Mouse (Mus musculus) limb, embryonic 14.5 days (tissue): Measurements from ENCODE around the gene Dcbld2. TPM values are rescaled to one million over a fixed set of nuclear protein-coding genes. Genes with fewer than 3 reads are reported as not detected.

Experiments used
- ATAC-seq: fragments of 200-750 bp; cut with Nextera tagmentation; 2 replicates; pipeline ENCODE4 v1.8.0; 2017; ENCODE audit warnings: low read depth, moderate number of reproducible peaks, moderate TSS enrichment; ENCODE audit not compliant: low FRiP score
- DNase-seq: peaks from one replicate; pipeline ENCODE4 v3.0.0-alpha.2; 2015; ENCODE audit warnings: low spot score
- H3K27ac ChIP-seq: fragments of 300-500 bp; sonication (generic); replicated peaks from 2 replicates; pipeline ENCODE4 v1.5.1; 2014; ENCODE audit warnings: low read depth, mild to moderate bottlenecking, low read length, moderate library complexity, mixed read lengths
- H3K27me3 ChIP-seq: fragments of 300-500 bp; sonication (generic); 2 replicates; pipeline ENCODE4 v1.6.1; 2014; ENCODE audit warnings: low read length, mixed read lengths; ENCODE audit not compliant: control insufficient read depth, insufficient read depth
- H3K36me3 ChIP-seq: fragments of 300-500 bp; sonication (generic); 2 replicates; pipeline ENCODE4 v1.6.1; 2014; ENCODE audit warnings: mild to moderate bottlenecking, low read length, moderate library complexity, mixed read lengths; ENCODE audit not compliant: control insufficient read depth, insufficient read depth
- H3K4me1 ChIP-seq: fragments of 300-500 bp; sonication (generic); 2 replicates; pipeline ENCODE4 v1.6.1; 2014; ENCODE audit warnings: antibody characterized with exemption, low read length, mixed read lengths; ENCODE audit not compliant: control insufficient read depth, insufficient read depth
- H3K4me2 ChIP-seq: fragments of 300-500 bp; sonication (generic); replicated peaks from 2 replicates; pipeline ENCODE4 v1.6.1; 2014; ENCODE audit warnings: low read depth, mild to moderate bottlenecking, low read length, moderate library complexity; ENCODE audit not compliant: severe bottlenecking
- H3K4me3 ChIP-seq: fragments of 300-500 bp; sonication (generic); replicated peaks from 2 replicates; pipeline ENCODE4 v1.5.1; 2014; ENCODE audit warnings: low read length
- H3K9ac ChIP-seq: fragments of 300-500 bp; sonication (generic); 2 replicates; pipeline ENCODE4 v1.6.1; 2014; ENCODE audit warnings: mild to moderate bottlenecking, low read depth, low read length, moderate library complexity; ENCODE audit not compliant: severe bottlenecking
- H3K9me3 ChIP-seq: fragments of 300-500 bp; sonication (generic); 2 replicates; pipeline ENCODE4 v1.6.1; 2016; ENCODE audit warnings: low read length; ENCODE audit not compliant: control insufficient read depth
- POLR2A ChIP-seq: fragments of 200-500 bp; IDR thresholded peaks from 2 replicates; pipeline ENCODE4 v1.8.0; 2012; ENCODE audit warnings: inconsistent platforms, mild to moderate bottlenecking, moderate library complexity, borderline replicate concordance; ENCODE audit not compliant: insufficient read depth, insufficient read length; ENCODE audit errors: extremely low read depth
- WGBS: fragments of 180-500 bp; shearing (Covaris S2); extraction: QIAGEN DNeasy Blood & Tissue Kit; methylation state at CpG from one replicate; pipeline ENCODE4 v1.1.7; 2014; 5-methylcytosine and 5-hydroxymethylcytosine counted together
- polyA plus RNA-seq, 2 experiments: library from polyadenylated mRNA; depleted of rRNA in 1 of 2; stranded (reverse) in 1 of 2; unstranded in 1 of 2; fragments of >200 nt; fragmentation: Nextera tagmentation in 1 of 2; extraction: Ambion mirVana in 1 of 2; gene quantifications; 2 replicates each; pipeline versions ENCODE4 v1.2.1 to v1.2.3; 2012 to 2014

Dcbld2 gene
- polyA plus RNA-seq, 2 experiments, result 10.0 to 22.8 TPM

- Histone ChIP-seq H3K36me3 (peaks cover 15% of the 10 kb centered on the region), H3K4me1 (no peaks in the 10 kb centered on the region), H3K9ac (no peak overlapping the region), H3K27me3 (no peaks in the 10 kb centered on the region), H3K27ac (no peak overlapping the region), H3K4me2 (no peak overlapping the region), H3K4me3 (no peak overlapping the region), H3K9me3 (no peaks in the 10 kb centered on the region)
- no peak for TF ChIP-seq POLR2A
- DNase-seq, result no peak
- 83% methylated on average over 7 of the region's 7 CpGs for WGBS
- ATAC-seq, result no peak
Measured at GRCm38 (mm10) chr16:58430246-58430645, 22.0 kb downstream of the Dcbld2 start.

GRCm38 (mm10) chr16:58432384-58432783, 24.1 kb downstream of the Dcbld2 start:
- 92% methylated on average over 1 of the region's 1 CpGs for WGBS
- ATAC-seq (no peak), DNase-seq (no peak)
- Histone ChIP-seq H3K9me3 (no peaks in the 10 kb centered on the region), H3K4me1 (no peaks in the 10 kb centered on the region), H3K4me2 (no peak overlapping the region), H3K9ac (no peak overlapping the region), H3K36me3 (peaks cover 23% of the 10 kb centered on the region), H3K27ac (no peak overlapping the region), H3K4me3 (no peak overlapping the region), H3K27me3 (no peaks in the 10 kb centered on the region)
- no peak for TF ChIP-seq POLR2A

- Histone ChIP-seq H3K36me3 (peaks cover 17% of the 10 kb centered on the region; the same call in 1 of the 2 replicates), H3K27ac (no peak overlapping the region), H3K27me3 (no peaks in the 10 kb centered on the region), H3K9ac (no peak overlapping the region), H3K4me2 (no peak overlapping the region), H3K9me3 (no peaks in the 10 kb centered on the region), H3K4me1 (no peaks in the 10 kb centered on the region), H3K4me3 (no peak overlapping the region)
- no peak for TF ChIP-seq POLR2A
- DNase-seq (no peak), ATAC-seq (no peak)
- 69% methylated on average over 6 of the region's 6 CpGs for WGBS
Measured at GRCm38 (mm10) chr16:58444735-58445134, 36.5 kb downstream of the Dcbld2 start.

GRCm38 (mm10) chr16:58446281-58447259, 38.3 kb downstream of the Dcbld2 start:
- Histone ChIP-seq H3K36me3 (peaks cover 30% of the 10 kb centered on the region), H3K9me3 (no peaks in the 10 kb centered on the region), H3K4me3 (no peak overlapping the region), H3K9ac (no peak overlapping the region), H3K4me2 (no peak overlapping the region), H3K4me1 (no peaks in the 10 kb centered on the region), H3K27ac (no peak overlapping the region), H3K27me3 (no peaks in the 10 kb centered on the region)
- DNase-seq (no peak), ATAC-seq (no peak)
- 93% methylated on average over 4 of the region's 4 CpGs for WGBS
- no peak for TF ChIP-seq POLR2A

GRCm38 (mm10) chr16:58449073-58449472, 40.8 kb downstream of the Dcbld2 start:
- H3K27ac ChIP-seq, result no peak overlapping the region
- TF ChIP-seq POLR2A, result no peak
- H3K4me2 ChIP-seq, result no peak overlapping the region
- H3K9ac ChIP-seq, result no peak overlapping the region
- DNase-seq (no peak), ATAC-seq (no peak)
- no peaks in the 10 kb centered on the region for H3K4me1 ChIP-seq
- no peaks in the 10 kb centered on the region for H3K27me3 ChIP-seq
- 86% methylated on average over 4 of the region's 4 CpGs for WGBS
- H3K4me3 ChIP-seq, result no peak overlapping the region
- H3K9me3 ChIP-seq, result no peaks in the 10 kb centered on the region
- H3K36me3 ChIP-seq, result peaks cover 38% of the 10 kb centered on the region
